Mouse (Mus musculus): Measurements from ENCODE around the gene Cryba1.

- TF ChIP-seq CTCF (IDR thresholded peaks at IDR 0.05; ENCODE audit: low read depth, low read length), result no peak
- TF ChIP-seq TAL1 (conservative IDR thresholded peaks at IDR 0.05; ENCODE audit: low read depth, low read length), result no peak
- TF ChIP-seq GATA1 (IDR thresholded peaks at IDR 0.05; ENCODE audit: borderline replicate concordance, low read length), result no peak
- TF ChIP-seq GATA2 (IDR thresholded peaks at IDR 0.05; ENCODE audit: borderline replicate concordance, low read depth, low read length), result no peak
Measured at GRCm38 (mm10) chr11:77738555-77738954, 13.5 kb upstream of the Cryba1 start.
